Mouse (Mus musculus): ENCODE results near the gene Gpr152. TPM values are rescaled to one million over a fixed set of nuclear protein-coding genes. Genes with fewer than 3 reads are reported as not detected.
"Not testable (repeated sequence)": the region's sequence is repeated elsewhere in the genome, so short reads cannot be mapped to it uniquely, and the experiment has no call there.

The Gpr152 gene
- total RNA-seq, 2 experiments from 2014 or later, result not detected

- intact Hi-C loops (cut with DNase I), result no loop called here
- no peak for DNase-seq
Observed at GRCm38 (mm10) chr19:4126759-4127495, 12.7 kb upstream of the Gpr152 start.

- intact Hi-C loops (cut with DNase I), result no loop called here
- DNase-seq, result no peak
Observed at GRCm38 (mm10) chr19:4129462-4129861, 10.1 kb upstream of the Gpr152 start.

- no peak for DNase-seq
- intact Hi-C loops (cut with DNase I), result loop anchor here (2.0 kb wide), 1 partner anchor 51 kb away; no protein-coding TSS in a partner anchor
Observed at GRCm38 (mm10) chr19:4130106-4130505, 9.5 kb upstream of the Gpr152 start.

GRCm38 (mm10) chr19:4131075-4131474 is 8.5 kb upstream of the Gpr152 start:
- no peak for DNase-seq
- intact Hi-C loops (cut with DNase I), result loop anchor here (2.0 kb wide), 1 partner anchor 52 kb away; no protein-coding TSS in a partner anchor

- intact Hi-C loops (cut with DNase I), result loop anchor here (2.0 kb wide), 1 partner anchor 53 kb away; no protein-coding TSS in a partner anchor
- no peak for DNase-seq
Observed at GRCm38 (mm10) chr19:4131768-4132167, 7.8 kb upstream of the Gpr152 start.

GRCm38 (mm10) chr19:4134354-4134753 is 5.2 kb upstream of the Gpr152 start:
- intact Hi-C loops (cut with DNase I), result no loop called here
- DNase-seq, result no peak

- intact Hi-C loops (cut with DNase I), result loop anchor here (5.0 kb wide), 1 partner anchor 38 kb away; the partner anchor contains the start of genes Cdk2ap2 and Pitpnm1
- DNase-seq, result not testable (repeated sequence)
Observed at GRCm38 (mm10) chr19:4135229-4135962, 4.2 kb upstream of the Gpr152 start.

GRCm38 (mm10) chr19:4135963-4136345 is 3.6 kb upstream of the Gpr152 start:
- intact Hi-C loops (cut with DNase I), result loop anchor here (5.0 kb wide), 1 partner anchor 39 kb away; the partner anchor contains the start of genes Cdk2ap2 and Pitpnm1
- not testable (repeated sequence) for DNase-seq

GRCm38 (mm10) chr19:4136463-4136862 is 3.1 kb upstream of the Gpr152 start:
- no peak for DNase-seq
- intact Hi-C loops (cut with DNase I), result loop anchor here (5.0 kb wide), 1 partner anchor 39 kb away; the partner anchor contains the start of genes Cdk2ap2 and Pitpnm1

- intact Hi-C loops (cut with DNase I), result loop anchor here (5.0 kb wide), 1 partner anchor 41 kb away; the partner anchor contains the start of genes Cdk2ap2 and Pitpnm1
Observed at GRCm38 (mm10) chr19:4137913-4138312, 1.7 kb upstream of the Gpr152 start.

GRCm38 (mm10) chr19:4140147-4140546 is 560 bp downstream of the Gpr152 start:
- DNase-seq, result no peak
- intact Hi-C loops (cut with DNase I), result no loop called here

More at GRCm38 (mm10) chr19:4137913-4138312, 1.7 kb upstream of the Gpr152 start:
- DNase-seq, result no peak

GRCm38 (mm10) chr19:4142416-4143173 is 3.0 kb downstream of the Gpr152 start:
- intact Hi-C loops (cut with DNase I), result no loop called here

GRCm38 (mm10) chr19:4143759-4144268 is 4.2 kb downstream of the Gpr152 start, which contains the start of gene Cabp4:
Gene Cabp4 (minus strand): TSS chr19:4144033.
- intact Hi-C loops (cut with DNase I), result no loop called here
- DNase-seq, result no peak

More at GRCm38 (mm10) chr19:4142416-4143173, 3.0 kb downstream of the Gpr152 start:
- no peak for DNase-seq

GRCm38 (mm10) chr19:4144550-4145498 is 5.2 kb downstream of the Gpr152 start:
- intact Hi-C loops (cut with DNase I), result no loop called here

GRCm38 (mm10) chr19:4145936-4146335 is 6.3 kb downstream of the Gpr152 start:
- DNase-seq, result no peak
- intact Hi-C loops (cut with DNase I), result no loop called here

More at GRCm38 (mm10) chr19:4144550-4145498, 5.2 kb downstream of the Gpr152 start:
- DNase-seq, result no peak

- no peak for DNase-seq
- intact Hi-C loops (cut with DNase I), result no loop called here
Observed at GRCm38 (mm10) chr19:4146366-4147021, 6.9 kb downstream of the Gpr152 start.

- intact Hi-C loops (cut with DNase I), result no loop called here
- no peak for DNase-seq
Observed at GRCm38 (mm10) chr19:4147022-4147405, 7.4 kb downstream of the Gpr152 start.

GRCm38 (mm10) chr19:4147782-4148490 is 8.3 kb downstream of the Gpr152 start:
- intact Hi-C loops (cut with DNase I), result no loop called here
- no peak for DNase-seq

Measured in gastrocnemius, postnatal 36 days (tissue).